ENCODE assay signal across 12 mouse cellular contexts in genomic region chr10:75794880-75795279, GRCm38 (mm10). TPM values are rescaled to one million over a fixed set of nuclear protein-coding genes. Genes with fewer than 3 reads are reported as not detected.
DNase-seq lines count a peak whose midpoint lies in the region; ATAC-seq lines count a peak whose summit lies in the region.
"Had no signal": no experiment of that assay in that cellular context is flagged by ENCODE, and none has a peak within 500 bp of the region (broad histone marks: within the 10 kb centered on the region; RNA-seq: fewer than 3 reads in every experiment).

No protein-coding gene starts in this region.

- H3K4me1 ChIP-seq in megakaryocyte, embryonic 14.5 days: peaks cover 54% of the 10 kb centered on the region
- H3K4me1 ChIP-seq in intestine, embryonic 14.5 days (replicated peaks; ENCODE audit: control insufficient read depth, insufficient read depth, low read length): peaks cover 15% of the 10 kb centered on the region
- 0 out of 2 replicates have a peak, but pooled peaks cover 7% of the 10 kb centered on the region for H3K4me1 ChIP-seq in liver, embryonic 11.5 days (replicated peaks; ENCODE audit: control insufficient read depth, insufficient read depth, low read length)
- peaks cover 13% of the 10 kb centered on the region; the same call in 1 of the 2 replicates for H3K4me1 ChIP-seq in stomach, embryonic 15.5 days
- H3K4me1 ChIP-seq in neural tube, embryonic 15.5 days: peaks cover 27% of the 10 kb centered on the region

- no peaks in the 10 kb centered on the region for H3K36me3 ChIP-seq in megakaryocyte, embryonic 14.5 days (replicated peaks; ENCODE audit: low read length)
- H3K36me3 ChIP-seq in intestine, embryonic 14.5 days (ENCODE audit: control insufficient read depth, insufficient read depth, low read length): no peaks in the 10 kb centered on the region
- 0 out of 2 replicates have a peak, but pooled peaks cover 3% of the 10 kb centered on the region for H3K36me3 ChIP-seq in liver, embryonic 11.5 days (ENCODE audit: control insufficient read depth, insufficient read depth, low read length)
- no peaks in the 10 kb centered on the region for H3K36me3 ChIP-seq in stomach, embryonic 15.5 days
- no peaks in the 10 kb centered on the region for H3K36me3 ChIP-seq in neural tube, embryonic 15.5 days
- H3K36me3 ChIP-seq: embryonic facial prominence, embryonic 12.5 days; midbrain, embryonic 15.5 days had no signal

- WGBS in intestine, embryonic 14.5 days: 28% methylated on average over 3 of the region's 3 CpGs
- 30% methylated on average over 3 of the region's 3 CpGs for WGBS in liver, embryonic 11.5 days
- 27% methylated on average over 3 of the region's 3 CpGs for WGBS in stomach, embryonic 15.5 days
- whole genome bisulfite sequencing in neural tube, embryonic 15.5 days: 41% methylated on average over 3 of the region's 3 CpGs

- no peaks in the 10 kb centered on the region; the same call in 1 of the 2 replicates for H3K9me3 ChIP-seq in megakaryocyte, embryonic 14.5 days
- H3K9me3 ChIP-seq in intestine, embryonic 14.5 days (ENCODE audit: control insufficient read depth, low read length): no peaks in the 10 kb centered on the region
- H3K9me3 ChIP-seq in liver, embryonic 11.5 days (ENCODE audit: control insufficient read depth, low read length): no peaks in the 10 kb centered on the region
- no peaks in the 10 kb centered on the region for H3K9me3 ChIP-seq in stomach, embryonic 15.5 days
- no peaks in the 10 kb centered on the region for H3K9me3 ChIP-seq in neural tube, embryonic 15.5 days (replicated peaks)
- H3K9me3 ChIP-seq: embryonic facial prominence, embryonic 12.5 days; midbrain, embryonic 15.5 days had no signal

- peak; percentile 52 for DNase-seq in intestine, embryonic 14.5 days (ENCODE audit: low spot score)
- DNase-seq in liver, embryonic 11.5 days (ENCODE audit: low spot score): no peak
- DNase-seq in T-cell, adult 2 months (ENCODE audit: low spot score): no peak
- no peak for DNase-seq in gastrocnemius, adult 8-10 months (ENCODE audit: low spot score in 2 of 2)

- no peak for ATAC-seq in megakaryocyte, adult 5-6 weeks (ENCODE audit: poor library complexity, severe bottlenecking)
- ATAC-seq in intestine, embryonic 14.5 days (replicated peaks; ENCODE audit: low FRiP score, low TSS enrichment, low read depth): 0 out of 2 replicates have a peak, but pooled peaks have one; percentile 17
- ATAC-seq in liver, embryonic 11.5 days (replicated peaks; ENCODE audit: low FRiP score): no peak
- no peak for ATAC-seq in stomach, embryonic 15.5 days (ENCODE audit: insufficient read depth, low FRiP score, low read depth)
- ATAC-seq in neural tube, embryonic 15.5 days (ENCODE audit: low FRiP score): no peak
- ATAC-seq: midbrain, embryonic 15.5 days had no signal

- peak overlapping the region; percentile 14 for H3K4me3 ChIP-seq in megakaryocyte, embryonic 14.5 days (replicated peaks)
- H3K4me3 ChIP-seq in intestine, embryonic 14.5 days (ENCODE audit: low read depth, low read length): no peak overlapping the region
- H3K4me3 ChIP-seq in liver, embryonic 11.5 days (ENCODE audit: low read depth, low read length): no peak overlapping the region
- H3K4me3 ChIP-seq in stomach, embryonic 15.5 days (replicated peaks): no peak overlapping the region
- H3K4me3 ChIP-seq in neural tube, embryonic 15.5 days (replicated peaks): no peak overlapping the region
- H3K4me3 ChIP-seq: embryonic facial prominence, embryonic 12.5 days; midbrain, embryonic 15.5 days had no signal

- peaks cover 42% of the 10 kb centered on the region for H3K27me3 ChIP-seq in megakaryocyte, embryonic 14.5 days (replicated peaks)
- no peaks in the 10 kb centered on the region for H3K27me3 ChIP-seq in intestine, embryonic 14.5 days (replicated peaks; ENCODE audit: control insufficient read depth, insufficient read depth, low read length)
- H3K27me3 ChIP-seq in liver, embryonic 11.5 days (replicated peaks; ENCODE audit: control insufficient read depth, insufficient read depth, low read length): no peaks in the 10 kb centered on the region; the same call in 1 of the 2 replicates
- no peaks in the 10 kb centered on the region for H3K27me3 ChIP-seq in stomach, embryonic 15.5 days (replicated peaks)
- H3K27me3 ChIP-seq in neural tube, embryonic 15.5 days (replicated peaks): peaks cover 10% of the 10 kb centered on the region; the same call in 1 of the 2 replicates
- H3K27me3 ChIP-seq: midbrain, embryonic 15.5 days had no signal

- no peak overlapping the region for H3K27ac ChIP-seq in intestine, embryonic 14.5 days (ENCODE audit: low read depth)
- no peak overlapping the region for H3K27ac ChIP-seq in liver, embryonic 11.5 days (ENCODE audit: low read depth, low read length)
- H3K27ac ChIP-seq in stomach, embryonic 15.5 days: peak overlapping the region; percentile 4; the same call in 1 of the 2 replicates
- H3K27ac ChIP-seq in neural tube, embryonic 15.5 days (replicated peaks): no peak overlapping the region
- H3K27ac ChIP-seq: embryonic facial prominence, embryonic 12.5 days; midbrain, embryonic 15.5 days had no signal

- no peak overlapping the region for H3K9ac ChIP-seq in intestine, embryonic 14.5 days (ENCODE audit: low read length)
- no peak overlapping the region for H3K9ac ChIP-seq in liver, embryonic 11.5 days (ENCODE audit: low read depth, low read length)
- H3K9ac ChIP-seq in stomach, embryonic 15.5 days: no peak overlapping the region
- no peak overlapping the region for H3K9ac ChIP-seq in neural tube, embryonic 15.5 days (replicated peaks)
- H3K9ac ChIP-seq: embryonic facial prominence, embryonic 12.5 days; midbrain, embryonic 15.5 days had no signal

- H3K4me2 ChIP-seq in intestine, embryonic 14.5 days (ENCODE audit: low read length): no peak overlapping the region
- peak overlapping the region; percentile 22; the same call in 1 of the 2 replicates for H3K4me2 ChIP-seq in liver, embryonic 11.5 days
- H3K4me2 ChIP-seq in stomach, embryonic 15.5 days: no peak overlapping the region
- no peak overlapping the region for H3K4me2 ChIP-seq in neural tube, embryonic 15.5 days
- H3K4me2 ChIP-seq: embryonic facial prominence, embryonic 12.5 days; midbrain, embryonic 15.5 days had no signal

RNA-seq across cellular contexts. Expression of gene Gstt1, which starts 3.5 kb away (rescaled TPM):
- 44.0 and 52.9 TPM in 2 replicates for polyA plus RNA-seq in megakaryocyte, embryonic 14.5 days (2012; ENCODE audit: insufficient read depth, low replicate concordance)
- 0.78 TPM in 1 of 2 replicates, not detected in the other for total RNA-seq in megakaryocyte, adult 5-6 weeks (2015)
- total RNA-seq in megakaryocyte, adult 5-6 weeks (2017): not detected in 2 replicates
- 11.4 and 11.6 TPM in 2 replicates for polyA plus RNA-seq in intestine, embryonic 14.5 days (2014; fragmentation: Nextera tagmentation; extraction: Ambion mirVana)
- 40.7 and 43.0 TPM in 2 replicates for polyA plus RNA-seq in liver, embryonic 11.5 days (2014; fragmentation: Nextera tagmentation; extraction: Ambion mirVana)
- polyA plus RNA-seq in stomach, embryonic 15.5 days (2015; fragmentation: Nextera tagmentation; extraction: Ambion mirVana): 17.9 and 21.3 TPM in 2 replicates
- polyA plus RNA-seq in neural tube, embryonic 15.5 days (2015; fragmentation: Nextera tagmentation; extraction: Ambion mirVana): 9.6 and 13.8 TPM in 2 replicates
- 1 to 10 TPM; 4.6 to 8.3 (median 4.8) TPM for total RNA-seq in gastrocnemius, adult 8-10 months (2022)

RNA-seq across cellular contexts. Expression of gene Gstt3, which starts 13.7 kb away (rescaled TPM):
- 1.6 TPM in 1 of 2 replicates, not detected in the other for polyA plus RNA-seq in megakaryocyte, embryonic 14.5 days (2012; ENCODE audit: insufficient read depth, low replicate concordance)
- 1.4 and 2.7 TPM in 2 replicates for total RNA-seq in megakaryocyte, adult 5-6 weeks (2015)
- total RNA-seq in megakaryocyte, adult 5-6 weeks (2017): 1.5 and 1.6 TPM in 2 replicates
- 28.0 and 28.7 TPM in 2 replicates for polyA plus RNA-seq in intestine, embryonic 14.5 days (2014; fragmentation: Nextera tagmentation; extraction: Ambion mirVana)
- 6.3 and 7.9 TPM in 2 replicates for polyA plus RNA-seq in liver, embryonic 11.5 days (2014; fragmentation: Nextera tagmentation; extraction: Ambion mirVana)
- 42.1 and 43.5 TPM in 2 replicates for polyA plus RNA-seq in stomach, embryonic 15.5 days (2015; fragmentation: Nextera tagmentation; extraction: Ambion mirVana)
- polyA plus RNA-seq in neural tube, embryonic 15.5 days (2015; fragmentation: Nextera tagmentation; extraction: Ambion mirVana): 1.3 and 5.3 TPM in 2 replicates
- 1 to 10 TPM; 2.6 to 4.8 (median 3.1) TPM for total RNA-seq in gastrocnemius, adult 8-10 months (2022)

RNA-seq across cellular contexts. Expression of gene Gm20441, which starts 14.1 kb away (rescaled TPM):
- polyA plus RNA-seq in megakaryocyte, embryonic 14.5 days (2012; ENCODE audit: insufficient read depth, low replicate concordance): not detected in 2 replicates
- total RNA-seq in megakaryocyte, adult 5-6 weeks (2015): not detected in 2 replicates
- total RNA-seq in megakaryocyte, adult 5-6 weeks (2017): not detected in 2 replicates
- not detected in 2 replicates for polyA plus RNA-seq in intestine, embryonic 14.5 days (2014; fragmentation: Nextera tagmentation; extraction: Ambion mirVana)
- polyA plus RNA-seq in liver, embryonic 11.5 days (2014; fragmentation: Nextera tagmentation; extraction: Ambion mirVana): not detected in 2 replicates
- polyA plus RNA-seq in stomach, embryonic 15.5 days (2015; fragmentation: Nextera tagmentation; extraction: Ambion mirVana): 0.37 TPM in 1 of 2 replicates, not detected in the other
- 0.29 TPM in 1 of 2 replicates, not detected in the other for polyA plus RNA-seq in neural tube, embryonic 15.5 days (2015; fragmentation: Nextera tagmentation; extraction: Ambion mirVana)
- total RNA-seq in gastrocnemius, adult 8-10 months (2022): not detected
- polyA plus RNA-seq: embryonic facial prominence, embryonic 12.5 days; heart, embryonic 16.5 days; midbrain, embryonic 15.5 days; spleen, adult 2 months had no signal

RNA-seq across cellular contexts. Expression of gene Ddt, which starts 21.7 kb away (rescaled TPM):
- 51.1 and 91.0 TPM in 2 replicates for polyA plus RNA-seq in megakaryocyte, embryonic 14.5 days (2012; ENCODE audit: insufficient read depth, low replicate concordance)
- 30.0 and 31.4 TPM in 2 replicates for total RNA-seq in megakaryocyte, adult 5-6 weeks (2015)
- 24.7 and 28.4 TPM in 2 replicates for total RNA-seq in megakaryocyte, adult 5-6 weeks (2017)
- 57.4 and 64.9 TPM in 2 replicates for polyA plus RNA-seq in intestine, embryonic 14.5 days (2014; fragmentation: Nextera tagmentation; extraction: Ambion mirVana)
- 198 and 213 TPM in 2 replicates for polyA plus RNA-seq in liver, embryonic 11.5 days (2014; fragmentation: Nextera tagmentation; extraction: Ambion mirVana)
- polyA plus RNA-seq in stomach, embryonic 15.5 days (2015; fragmentation: Nextera tagmentation; extraction: Ambion mirVana): 70.1 and 84.3 TPM in 2 replicates
- polyA plus RNA-seq in neural tube, embryonic 15.5 days (2015; fragmentation: Nextera tagmentation; extraction: Ambion mirVana): 91.4 and 101 TPM in 2 replicates
- 10 to 100 TPM; 23.6 to 32.6 (median 29.5) TPM for total RNA-seq in gastrocnemius, adult 8-10 months (2022)

RNA-seq across cellular contexts. Expression of gene Gstt4, which starts 27.5 kb away (rescaled TPM):
- polyA plus RNA-seq in megakaryocyte, embryonic 14.5 days (2012; ENCODE audit: insufficient read depth, low replicate concordance): 0.10 TPM in 1 of 2 replicates, not detected in the other
- total RNA-seq in megakaryocyte, adult 5-6 weeks (2015): not detected in 2 replicates
- not detected in 2 replicates for total RNA-seq in megakaryocyte, adult 5-6 weeks (2017)
- not detected in 2 replicates for polyA plus RNA-seq in intestine, embryonic 14.5 days (2014; fragmentation: Nextera tagmentation; extraction: Ambion mirVana)
- polyA plus RNA-seq in liver, embryonic 11.5 days (2014; fragmentation: Nextera tagmentation; extraction: Ambion mirVana): not detected in 2 replicates
- not detected in 2 replicates for polyA plus RNA-seq in stomach, embryonic 15.5 days (2015; fragmentation: Nextera tagmentation; extraction: Ambion mirVana)
- not detected in 2 replicates for polyA plus RNA-seq in neural tube, embryonic 15.5 days (2015; fragmentation: Nextera tagmentation; extraction: Ambion mirVana)
- total RNA-seq in gastrocnemius, adult 8-10 months (2022): not detected
- polyA plus RNA-seq: embryonic facial prominence, embryonic 12.5 days; heart, embryonic 16.5 days; midbrain, embryonic 15.5 days; spleen, adult 2 months had no signal
